Mouse (Mus musculus) hindbrain, embryonic 13.5 days (tissue): ENCODE measurements around the gene Scaf1. TPM values are rescaled to one million over a fixed set of nuclear protein-coding genes. Genes with fewer than 3 reads are reported as not detected.
"Not testable (repeated sequence)": the region's sequence is repeated elsewhere in the genome, so short reads cannot be mapped to it uniquely, and the experiment has no call there.

ENCODE experiments used
- ATAC-seq: fragments of 200-750 bp; cut with Nextera tagmentation; 2 replicates; pipeline ENCODE4 v1.8.0; 2017; ENCODE audit warnings: moderate TSS enrichment; ENCODE audit not compliant: low FRiP score
- H3K27ac ChIP-seq: fragments of 300-500 bp; sonication (generic); 2 replicates; pipeline ENCODE4 v1.5.1; 2015; ENCODE audit warnings: inconsistent platforms, mild to moderate bottlenecking, moderate library complexity
- H3K27me3 ChIP-seq: fragments of 300-500 bp; sonication (generic); 2 replicates; pipeline ENCODE4 v1.6.1; 2015; ENCODE audit warnings: mild to moderate bottlenecking, inconsistent platforms
- H3K36me3 ChIP-seq: fragments of 300-500 bp; sonication (generic); 2 replicates; pipeline ENCODE4 v1.6.1; 2015; ENCODE audit warnings: mild to moderate bottlenecking, inconsistent platforms
- H3K4me1 ChIP-seq: fragments of 300-500 bp; sonication (generic); replicated peaks from 2 replicates; pipeline ENCODE4 v1.6.1; 2015; ENCODE audit warnings: inconsistent platforms
- H3K4me2 ChIP-seq: fragments of 300-500 bp; sonication (generic); 2 replicates; pipeline ENCODE4 v1.6.1; 2015; ENCODE audit warnings: inconsistent platforms, mild to moderate bottlenecking, moderate library complexity
- H3K4me3 ChIP-seq: fragments of 300-500 bp; sonication (generic); 2 replicates; pipeline ENCODE4 v1.5.1; 2015; ENCODE audit warnings: mild to moderate bottlenecking, inconsistent platforms
- H3K9ac ChIP-seq: fragments of 300-500 bp; sonication (generic); 2 replicates; pipeline ENCODE4 v1.6.1; 2015; ENCODE audit warnings: mild to moderate bottlenecking, inconsistent platforms
- H3K9me3 ChIP-seq: fragments of 300-500 bp; sonication (generic); 2 replicates; pipeline ENCODE4 v1.6.1; 2016; ENCODE audit warnings: inconsistent platforms
- WGBS: fragments of 180-500 bp; shearing (Covaris S2); methylation state at CpG from one replicate; pipeline ENCODE4 v1.1.7; 2015; 5-methylcytosine and 5-hydroxymethylcytosine counted together
- polyA plus RNA-seq: library from polyadenylated mRNA; unstranded; fragments of >200 nt; fragmentation: Nextera tagmentation; extraction: Ambion mirVana; gene quantifications from 2 replicates; pipeline ENCODE4 v1.2.1, GENCODE M21; 2015

The Scaf1 gene
- polyA plus RNA-seq, 1 experiment from 2014 or later = 42.4 TPM

- H3K27ac ChIP-seq = no peak overlapping the region
- ATAC-seq = no peak
- H3K9me3 ChIP-seq = no peaks in the 10 kb centered on the region
- peaks cover 99% of the 10 kb centered on the region for H3K36me3 ChIP-seq
- H3K27me3 ChIP-seq = no peaks in the 10 kb centered on the region
- no peak overlapping the region for H3K9ac ChIP-seq
- 70% methylated on average over 7 of the region's 7 CpGs for WGBS
- H3K4me1 ChIP-seq = no peaks in the 10 kb centered on the region
- H3K4me3 ChIP-seq = no peak overlapping the region
- no peak overlapping the region for H3K4me2 ChIP-seq
These were observed 21.7 kb upstream of the Scaf1 start for GRCm38 (mm10) chr7:45037720-45038361.

- no peaks in the 10 kb centered on the region for H3K9me3 ChIP-seq
These were observed 20.5 kb upstream of the Scaf1 start for GRCm38 (mm10) chr7:45036702-45037101.

DNA sequence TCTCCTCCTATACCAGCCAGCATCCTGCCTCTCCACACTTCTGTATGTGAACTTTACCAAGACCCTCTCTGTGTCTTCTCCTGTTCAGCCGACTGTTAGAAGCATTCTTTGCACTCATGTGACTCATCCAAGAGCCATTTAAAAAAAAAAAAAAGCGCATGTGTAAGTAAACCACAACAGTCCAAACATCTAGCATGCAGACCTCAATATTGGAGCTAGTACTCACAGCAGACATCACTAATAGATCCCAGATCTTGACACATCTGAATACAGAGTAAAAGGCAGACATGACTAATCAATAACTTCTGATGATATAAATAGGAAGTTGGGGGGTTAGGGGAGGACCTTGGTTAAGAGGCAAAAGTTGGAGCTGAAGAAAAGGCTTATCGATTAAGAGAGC lies 19.5 kb upstream of the Scaf1 start:
- H3K9ac ChIP-seq = no peak overlapping the region
- H3K4me2 ChIP-seq = no peak overlapping the region
- H3K9me3 ChIP-seq = no peaks in the 10 kb centered on the region
- no peak overlapping the region for H3K4me3 ChIP-seq
- H3K36me3 ChIP-seq = peaks cover 99% of the 10 kb centered on the region
- no peak overlapping the region for H3K27ac ChIP-seq
- no peaks in the 10 kb centered on the region for H3K27me3 ChIP-seq
- 96% methylated on average over 3 of the region's 3 CpGs for WGBS
- no peaks in the 10 kb centered on the region for H3K4me1 ChIP-seq
- ATAC-seq = no peak

More at GRCm38 (mm10) chr7:45036702-45037101, 20.5 kb upstream of the Scaf1 start:
- Histone ChIP-seq H3K27me3 (no peaks in the 10 kb centered on the region), H3K36me3 (peaks cover 99% of the 10 kb centered on the region), H3K9ac (no peak overlapping the region), H3K27ac (no peak overlapping the region), H3K4me3 (no peak overlapping the region), H3K4me2 (no peak overlapping the region), H3K4me1 (no peaks in the 10 kb centered on the region)
- WGBS = 90% methylated on average over 11 of the region's 11 CpGs
- ATAC-seq = no peak

DNA sequence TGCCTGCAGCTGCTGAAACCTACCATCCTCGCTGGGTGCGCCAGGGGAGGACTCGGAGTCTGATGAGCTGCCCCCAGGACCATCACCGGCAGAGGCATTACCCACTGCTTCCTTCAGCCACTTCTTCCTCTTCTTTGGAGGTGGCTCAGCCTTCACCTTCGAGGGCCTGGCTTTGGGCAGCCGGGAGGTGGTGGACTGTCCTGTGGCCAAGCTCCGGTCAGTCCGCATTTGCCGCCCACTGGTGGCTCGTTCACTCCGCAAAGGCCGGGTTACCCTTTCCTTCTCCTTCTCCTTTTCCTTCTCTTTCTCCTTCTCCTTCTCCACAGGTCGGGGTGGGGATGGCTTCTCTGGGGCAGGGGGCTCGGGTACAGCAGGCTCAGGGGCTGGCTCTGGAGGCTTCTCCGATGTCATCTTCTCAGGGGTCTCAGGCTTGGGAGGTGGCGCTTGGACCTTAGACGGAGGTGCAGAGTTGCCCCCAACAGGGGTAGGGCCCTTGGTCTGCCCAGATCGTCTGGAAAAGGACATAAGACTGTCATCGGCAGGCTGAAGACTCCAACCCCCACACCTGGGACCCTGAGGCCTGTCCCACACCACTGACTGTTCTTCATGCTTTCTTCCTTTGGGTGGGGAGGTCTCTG lies 17.7 kb upstream of the Scaf1 start:
- Histone ChIP-seq H3K27me3 (no peaks in the 10 kb centered on the region), H3K36me3 (peaks cover 99% of the 10 kb centered on the region), H3K9ac (no peak overlapping the region), H3K4me3 (no peak overlapping the region), H3K9me3 (no peaks in the 10 kb centered on the region), H3K27ac (no peak overlapping the region), H3K4me2 (no peak overlapping the region), H3K4me1 (no peaks in the 10 kb centered on the region)
- 94% methylated on average over 19 of the region's 19 CpGs for WGBS
- ATAC-seq = no peak

DNA sequence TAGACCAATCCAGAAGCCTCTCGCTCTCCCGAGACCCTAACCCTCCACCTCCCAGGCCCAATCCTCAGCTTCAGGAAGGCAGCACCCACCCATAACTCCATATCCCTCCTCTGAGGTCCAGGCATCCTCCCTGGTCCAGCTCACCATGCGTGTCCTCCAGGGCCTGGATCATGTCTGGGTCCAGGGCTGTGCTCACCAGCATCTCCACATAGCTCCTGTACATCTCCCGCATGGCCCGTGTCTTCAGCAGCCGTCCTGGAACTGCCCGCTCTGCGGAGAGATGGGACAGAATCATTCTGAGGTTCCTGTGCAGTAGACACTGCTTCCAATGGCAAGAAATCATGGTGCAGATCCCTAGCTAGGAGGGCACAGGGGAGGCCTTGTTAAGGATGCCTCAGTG lies 14.7 kb upstream of the Scaf1 start:
- 0 out of 2 replicates have a peak overlapping the region, but pooled peaks have one; percentile 20 for H3K9ac ChIP-seq
- no peaks in the 10 kb centered on the region for H3K27me3 ChIP-seq
- H3K36me3 ChIP-seq = peaks cover 95% of the 10 kb centered on the region
- no peak for ATAC-seq
- no peak overlapping the region for H3K4me3 ChIP-seq
- 99% methylated on average over 8 of the region's 8 CpGs for WGBS
- no peaks in the 10 kb centered on the region for H3K9me3 ChIP-seq
- H3K4me2 ChIP-seq = no peak overlapping the region
- H3K27ac ChIP-seq = no peak overlapping the region
- H3K4me1 ChIP-seq = peaks cover 12% of the 10 kb centered on the region

DNA sequence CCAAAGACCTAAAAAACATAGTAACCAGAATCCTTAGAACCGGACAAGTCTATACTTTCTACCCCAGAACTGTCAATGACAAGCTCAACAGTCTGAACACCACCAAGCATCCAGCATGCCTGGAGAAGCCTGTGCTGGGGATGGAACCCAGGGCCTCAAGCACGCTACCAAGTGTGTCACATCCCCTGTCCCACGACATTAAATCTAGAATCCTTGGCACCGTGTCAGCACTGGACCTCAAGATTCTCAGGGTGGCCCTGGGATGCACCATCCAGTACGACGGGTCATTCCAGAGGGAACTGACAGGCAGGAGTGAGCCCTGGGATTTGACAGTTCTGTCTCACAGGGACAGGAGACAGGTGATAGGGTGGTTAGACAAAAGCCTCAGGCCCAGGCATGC lies 13.8 kb upstream of the Scaf1 start:
- H3K27me3 ChIP-seq = no peaks in the 10 kb centered on the region
- H3K9ac ChIP-seq = 0 out of 2 replicates have a peak overlapping the region, but pooled peaks have one; percentile 13
- H3K27ac ChIP-seq = no peak overlapping the region
- 92% methylated on average over 6 of the region's 6 CpGs for WGBS
- H3K36me3 ChIP-seq = peaks cover 86% of the 10 kb centered on the region
- peaks cover 15% of the 10 kb centered on the region for H3K4me1 ChIP-seq
- H3K4me2 ChIP-seq = no peak overlapping the region
- H3K4me3 ChIP-seq = no peak overlapping the region
- no peak for ATAC-seq
- H3K9me3 ChIP-seq = no peaks in the 10 kb centered on the region

DNA sequence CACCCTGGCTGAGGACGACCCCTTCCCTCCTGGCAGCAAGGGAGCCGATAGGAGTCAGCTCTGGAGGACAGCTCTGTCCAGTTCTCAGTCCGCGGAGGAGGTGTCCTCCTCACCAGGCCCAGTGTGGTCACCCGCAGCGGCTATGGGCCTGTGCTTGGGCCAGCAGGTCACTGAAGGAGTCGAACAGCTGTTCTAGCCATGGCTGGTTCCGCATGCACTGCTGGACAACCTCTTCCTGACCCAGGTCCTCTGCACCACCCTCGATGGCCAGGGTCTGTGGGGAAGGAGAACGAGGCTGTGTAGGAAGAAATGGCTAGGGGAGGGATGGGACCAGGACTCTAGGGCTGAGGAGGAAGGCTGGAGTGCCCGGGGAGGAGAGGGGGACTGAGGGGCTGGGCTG lies 12.2 kb upstream of the Scaf1 start:
- WGBS = 91% methylated on average over 11 of the region's 11 CpGs
- ATAC-seq = no peak
- Histone ChIP-seq H3K27me3 (no peaks in the 10 kb centered on the region), H3K9me3 (no peaks in the 10 kb centered on the region), H3K4me1 (peaks cover 15% of the 10 kb centered on the region), H3K4me2 (no peak overlapping the region), H3K36me3 (peaks cover 70% of the 10 kb centered on the region), H3K4me3 (no peak overlapping the region), H3K27ac (no peak overlapping the region), H3K9ac (no peak overlapping the region)

GRCm38 (mm10) chr7:45027761-45028160 lies 11.6 kb upstream of the Scaf1 start:
- Histone ChIP-seq H3K4me3 (no peak overlapping the region), H3K9me3 (no peaks in the 10 kb centered on the region), H3K4me2 (no peak overlapping the region), H3K27me3 (no peaks in the 10 kb centered on the region), H3K36me3 (peaks cover 64% of the 10 kb centered on the region), H3K27ac (no peak overlapping the region), H3K9ac (no peak overlapping the region), H3K4me1 (peaks cover 15% of the 10 kb centered on the region)
- WGBS = 87% methylated on average over 9 of the region's 9 CpGs
- ATAC-seq = no peak

DNA sequence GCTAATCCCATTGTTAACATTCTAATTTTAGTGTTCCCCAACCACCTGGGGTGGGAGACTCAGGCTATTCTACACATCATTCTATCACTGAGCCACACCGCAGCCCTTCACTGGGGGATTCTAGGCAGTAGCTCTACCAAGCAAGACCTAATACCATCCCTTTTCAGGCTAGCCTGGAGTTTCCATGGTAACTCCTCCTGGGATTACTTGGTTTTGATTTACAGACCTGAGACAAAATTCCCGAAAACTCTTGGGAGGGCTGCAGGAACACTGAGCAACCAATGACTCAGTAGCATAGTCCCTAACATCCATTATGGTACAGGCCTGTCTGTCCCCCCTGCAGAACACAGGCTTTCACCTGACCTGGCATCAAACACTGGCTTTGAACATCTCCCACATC lies 10.1 kb upstream of the Scaf1 start:
- Histone ChIP-seq H3K27me3 (no peaks in the 10 kb centered on the region), H3K4me3 (no peak overlapping the region), H3K4me2 (no peak overlapping the region), H3K27ac (peak overlapping the region; percentile 42), H3K9ac (no peak overlapping the region), H3K4me1 (peaks cover 15% of the 10 kb centered on the region), H3K9me3 (no peaks in the 10 kb centered on the region), H3K36me3 (peaks cover 49% of the 10 kb centered on the region)
- ATAC-seq = peak; percentile 46; the same call in 1 of the 2 replicates
- 42% methylated on average over 2 of the region's 2 CpGs for WGBS

GRCm38 (mm10) chr7:45025601-45026220 lies 9.5 kb upstream of the Scaf1 start:
- H3K9me3 ChIP-seq = no peaks in the 10 kb centered on the region
- peak overlapping the region; percentile 42; the same call in 1 of the 2 replicates for H3K27ac ChIP-seq
- H3K4me2 ChIP-seq = no peak overlapping the region
- no peak for ATAC-seq
- H3K4me1 ChIP-seq = peaks cover 15% of the 10 kb centered on the region
- no peak overlapping the region for H3K9ac ChIP-seq
- H3K4me3 ChIP-seq = no peak overlapping the region
- H3K27me3 ChIP-seq = no peaks in the 10 kb centered on the region
- H3K36me3 ChIP-seq = peaks cover 43% of the 10 kb centered on the region
- WGBS = 86% methylated on average over 8 of the region's 8 CpGs

- 0 out of 2 replicates have a peak overlapping the region, but pooled peaks have one; percentile 5 for H3K27ac ChIP-seq
- no peak overlapping the region for H3K9ac ChIP-seq
- H3K4me3 ChIP-seq = no peak overlapping the region
- no peak overlapping the region for H3K4me2 ChIP-seq
- no peaks in the 10 kb centered on the region for H3K9me3 ChIP-seq
- WGBS = 90% methylated on average over 15 of the region's 15 CpGs
- H3K36me3 ChIP-seq = peaks cover 32% of the 10 kb centered on the region
- no peaks in the 10 kb centered on the region for H3K27me3 ChIP-seq
- H3K4me1 ChIP-seq = peaks cover 15% of the 10 kb centered on the region
- no peak for ATAC-seq
These were observed 8.4 kb upstream of the Scaf1 start for GRCm38 (mm10) chr7:45024281-45025248.

DNA sequence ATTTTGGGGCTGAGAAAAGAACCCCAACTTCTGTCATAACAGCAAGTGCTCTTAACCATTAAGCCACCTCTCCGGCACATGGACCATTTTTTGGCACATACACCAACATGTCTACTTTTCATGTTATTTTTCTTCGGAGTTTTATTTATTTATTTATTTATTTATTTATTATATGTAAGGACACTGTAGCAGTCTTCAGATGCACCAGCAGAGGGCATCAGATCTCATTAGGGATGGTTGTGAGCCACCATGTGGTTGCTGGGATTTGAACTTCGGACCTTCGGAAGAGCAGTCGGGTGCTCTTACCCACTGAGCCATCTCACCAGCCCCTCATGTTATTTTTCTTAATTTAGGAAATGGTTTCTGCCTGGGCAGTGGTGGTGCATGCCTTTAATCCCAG lies 7.5 kb upstream of the Scaf1 start:
- Histone ChIP-seq H3K36me3 (peaks cover 23% of the 10 kb centered on the region), H3K4me1 (peaks cover 20% of the 10 kb centered on the region)
- not testable (repeated sequence) for H3K9me3 ChIP-seq, H3K27me3 ChIP-seq, H3K9ac ChIP-seq, ATAC-seq, H3K4me3 ChIP-seq, H3K4me2 ChIP-seq, H3K27ac ChIP-seq
- 80% methylated on average over 5 of the region's 5 CpGs for WGBS
